Mouse (Mus musculus) liver, adult 2 months (tissue): ENCODE results near the gene Prickle2.

Experiments
- CTCF ChIP-seq: fragments of 200-500 bp; IDR thresholded peaks from 2 replicates; pipeline ENCODE4 v1.5.1; 2011; ENCODE audit warnings: low read depth, low read length, control low read depth
- POLR2A ChIP-seq: fragments of 200-500 bp; IDR thresholded peaks from 2 replicates; pipeline ENCODE4 v1.6.1; 2011; ENCODE audit warnings: low read length, control low read depth; ENCODE audit not compliant: insufficient read depth; ENCODE audit errors: extremely low read depth

GRCm38 (mm10) chr6:92533306-92534063, 172.5 kb downstream of the Prickle2 start:
- no peak for TF ChIP-seq POLR2A
- TF ChIP-seq CTCF: no peak
